Mouse (Mus musculus) embryonic facial prominence, embryonic 14.5 days (tissue): ENCODE data around the gene Fhl3. TPM values are rescaled to one million over a fixed set of nuclear protein-coding genes. Genes with fewer than 3 reads are reported as not detected.
A peak's percentile ranks its signal among the peaks of the same experiment; 100 is the strongest.

Source experiments
- ATAC-seq: fragments of 200-750 bp; cut with Nextera tagmentation; 2 replicates; pipeline ENCODE4 v1.8.0; 2017; ENCODE audit warnings: low read depth, moderate number of reproducible peaks, moderate TSS enrichment
- DNase-seq: peaks from one replicate; pipeline ENCODE4 v3.0.0-alpha.2; 2015; ENCODE audit warnings: low spot score
- H3K27ac ChIP-seq: fragments of 300-500 bp; sonication (generic); replicated peaks from 2 replicates; pipeline ENCODE4 v1.5.1; 2014; ENCODE audit warnings: low read depth, mild to moderate bottlenecking, low read length, moderate library complexity
- H3K27me3 ChIP-seq: fragments of 300-500 bp; sonication (generic); replicated peaks from 2 replicates; pipeline ENCODE4 v1.6.1; 2014; ENCODE audit warnings: low read length; ENCODE audit not compliant: control insufficient read depth, insufficient read depth
- H3K36me3 ChIP-seq: fragments of 300-500 bp; sonication (generic); 2 replicates; pipeline ENCODE4 v1.6.1; 2014; ENCODE audit warnings: low read length, mixed read lengths; ENCODE audit not compliant: control insufficient read depth, insufficient read depth
- H3K4me1 ChIP-seq: fragments of 300-500 bp; sonication (generic); 2 replicates; pipeline ENCODE4 v1.6.1; 2014; ENCODE audit warnings: antibody characterized with exemption, low read length; ENCODE audit not compliant: control insufficient read depth, insufficient read depth
- H3K4me2 ChIP-seq: fragments of 300-500 bp; sonication (generic); 2 replicates; pipeline ENCODE4 v1.6.1; 2014; ENCODE audit warnings: low read depth, mild to moderate bottlenecking, low read length, moderate library complexity, mixed read lengths
- H3K4me3 ChIP-seq: fragments of 300-500 bp; sonication (generic); 2 replicates; pipeline ENCODE4 v1.5.1; 2014; ENCODE audit warnings: low read depth, mild to moderate bottlenecking, low read length
- H3K9ac ChIP-seq: fragments of 300-500 bp; sonication (generic); 2 replicates; pipeline ENCODE4 v1.6.1; 2014; ENCODE audit warnings: low read depth, mild to moderate bottlenecking, low read length, moderate library complexity, mixed read lengths
- H3K9me3 ChIP-seq: fragments of 300-500 bp; sonication (generic); 2 replicates; pipeline ENCODE4 v1.6.1; 2016; ENCODE audit warnings: low read length; ENCODE audit not compliant: control insufficient read depth
- WGBS: fragments of 180-500 bp; shearing (Covaris S2); extraction: QIAGEN DNeasy Blood & Tissue Kit; methylation state at CpG from one replicate; pipeline ENCODE4 v1.1.7; 2014; 5-methylcytosine and 5-hydroxymethylcytosine counted together
- polyA plus RNA-seq: library from polyadenylated mRNA; unstranded; fragments of >200 nt; fragmentation: Nextera tagmentation; extraction: Ambion mirVana; gene quantifications from 2 replicates; pipeline ENCODE4 v1.2.1, GENCODE M21; 2014

Gene Fhl3
- polyA plus RNA-seq, 1 experiment from 2014 or later = 18.2 TPM

DNA sequence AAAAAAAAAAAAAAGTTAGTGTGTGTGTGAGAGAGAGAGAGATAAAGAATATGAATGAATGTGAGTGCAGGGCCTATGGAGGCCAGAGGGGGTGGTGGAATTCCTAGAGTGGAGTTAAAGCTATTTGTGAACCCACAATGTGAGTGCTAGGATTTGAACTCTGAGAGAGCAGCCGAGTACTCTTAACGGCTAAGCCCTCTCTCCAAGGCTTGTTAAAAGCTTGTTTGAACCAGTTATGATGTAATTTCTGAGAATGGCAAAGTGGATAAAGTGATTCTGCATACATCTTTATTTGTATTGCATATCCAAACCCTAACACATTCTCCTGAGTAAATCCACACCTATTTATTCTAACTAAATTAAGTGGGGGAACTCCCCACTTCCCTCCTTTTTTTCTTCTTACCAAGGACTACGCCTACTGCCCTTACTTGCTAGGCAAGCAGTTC lies 8.1 kb upstream of the Fhl3 start:
- peaks cover 10% of the 10 kb centered on the region; the same call in 1 of the 2 replicates for H3K36me3 ChIP-seq
- 66% methylated on average over 3 of the region's 3 CpGs for WGBS
- H3K4me3 ChIP-seq = peak overlapping the region; percentile 95
- H3K4me1 ChIP-seq = peaks cover 10% of the 10 kb centered on the region
- no peaks in the 10 kb centered on the region for H3K27me3 ChIP-seq
- H3K9me3 ChIP-seq = no peaks in the 10 kb centered on the region
- peak overlapping the region; percentile 91 for H3K9ac ChIP-seq
- DNase-seq (no peak), ATAC-seq (no peak)
- peak overlapping the region; percentile 63 for H3K4me2 ChIP-seq
- H3K27ac ChIP-seq = no peak overlapping the region

DNA sequence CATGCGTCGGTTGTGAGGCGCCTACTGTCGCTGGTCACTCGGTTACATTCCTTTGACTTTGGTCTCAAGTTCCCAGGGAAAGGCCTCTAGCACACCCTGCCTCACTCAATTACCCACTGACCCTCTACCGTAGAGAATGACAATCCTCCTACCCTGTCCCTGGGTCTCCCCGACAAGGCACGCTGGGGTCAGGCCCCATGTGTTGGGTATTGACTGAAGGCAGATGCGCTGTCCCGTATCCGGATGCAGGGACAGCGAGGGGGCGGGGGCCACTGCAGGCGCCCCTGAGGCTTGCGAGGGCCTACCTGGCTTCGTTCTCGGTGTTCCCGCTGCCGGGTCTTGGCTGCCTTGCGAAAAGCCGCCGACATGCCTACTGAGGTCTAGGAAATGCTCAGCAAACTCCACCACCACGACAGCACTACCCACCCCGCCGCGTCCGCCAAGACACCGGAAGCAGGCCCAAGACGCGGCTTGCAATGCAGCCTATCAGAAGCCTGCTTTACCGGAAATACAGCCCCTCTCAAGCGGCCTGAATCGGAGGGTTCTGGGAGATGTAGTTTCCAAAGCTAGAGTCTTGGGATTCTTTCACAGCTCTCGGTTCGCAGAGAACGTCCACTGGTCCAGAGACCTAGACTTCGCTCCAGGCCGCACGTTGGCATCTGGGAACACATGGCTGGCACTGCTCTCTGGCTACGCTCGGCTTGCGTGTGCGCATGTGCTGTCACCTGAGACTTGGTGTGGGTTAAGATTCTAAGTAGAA lies 7.2 kb upstream of the Fhl3 start, which contains the start of gene Utp11:
Gene Utp11, minus strand, starts transcription at position 466 of the 760 bp plus-strand sequence.
- Histone ChIP-seq H3K4me2 (peak within 1 kb of the TSS; percentile 63), H3K4me1 (peaks cover 10% of the 10 kb centered on the region), H3K9me3 (no peaks in the 10 kb centered on the region), H3K27ac (peak within 1 kb of the TSS; percentile 77), H3K27me3 (no peaks in the 10 kb centered on the region), H3K9ac (peak within 1 kb of the TSS; percentile 91), H3K36me3 (peaks cover 10% of the 10 kb centered on the region; the same call in 1 of the 2 replicates), H3K4me3 (peak within 1 kb of the TSS; percentile 95)
- ATAC-seq (peak; percentile 97), DNase-seq (peak; percentile 97)
- WGBS = under 1% methylated on average over 38 of the region's 43 CpGs

DNA sequence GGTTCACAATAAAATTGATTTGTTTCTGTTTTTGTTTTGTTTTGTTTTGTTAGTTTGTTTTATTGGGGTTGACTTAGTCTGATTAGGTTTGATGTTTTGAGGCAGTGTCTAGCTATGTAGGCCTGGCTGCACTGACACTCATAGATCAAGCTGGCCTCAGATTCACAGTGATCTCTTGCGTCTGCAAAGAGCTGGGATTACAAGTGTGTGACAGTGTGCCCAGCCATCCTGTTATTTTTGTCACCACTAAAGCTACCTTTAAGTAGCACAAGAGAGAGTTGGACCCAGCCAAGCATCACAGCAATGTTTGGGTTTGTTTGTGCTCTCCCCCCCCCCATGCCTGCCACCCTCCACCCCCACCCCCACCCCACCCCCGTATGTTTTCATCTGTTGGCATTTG lies 5.9 kb upstream of the Fhl3 start:
- Histone ChIP-seq H3K9ac (no peak overlapping the region), H3K27ac (no peak overlapping the region), H3K4me3 (no peak overlapping the region), H3K36me3 (peaks cover 3% of the 10 kb centered on the region; the same call in 1 of the 2 replicates), H3K27me3 (no peaks in the 10 kb centered on the region), H3K4me1 (peaks cover 10% of the 10 kb centered on the region), H3K9me3 (no peaks in the 10 kb centered on the region), H3K4me2 (no peak overlapping the region)
- ATAC-seq (no peak), DNase-seq (no peak)
- 71% methylated on average over 2 of the region's 2 CpGs for WGBS

DNA sequence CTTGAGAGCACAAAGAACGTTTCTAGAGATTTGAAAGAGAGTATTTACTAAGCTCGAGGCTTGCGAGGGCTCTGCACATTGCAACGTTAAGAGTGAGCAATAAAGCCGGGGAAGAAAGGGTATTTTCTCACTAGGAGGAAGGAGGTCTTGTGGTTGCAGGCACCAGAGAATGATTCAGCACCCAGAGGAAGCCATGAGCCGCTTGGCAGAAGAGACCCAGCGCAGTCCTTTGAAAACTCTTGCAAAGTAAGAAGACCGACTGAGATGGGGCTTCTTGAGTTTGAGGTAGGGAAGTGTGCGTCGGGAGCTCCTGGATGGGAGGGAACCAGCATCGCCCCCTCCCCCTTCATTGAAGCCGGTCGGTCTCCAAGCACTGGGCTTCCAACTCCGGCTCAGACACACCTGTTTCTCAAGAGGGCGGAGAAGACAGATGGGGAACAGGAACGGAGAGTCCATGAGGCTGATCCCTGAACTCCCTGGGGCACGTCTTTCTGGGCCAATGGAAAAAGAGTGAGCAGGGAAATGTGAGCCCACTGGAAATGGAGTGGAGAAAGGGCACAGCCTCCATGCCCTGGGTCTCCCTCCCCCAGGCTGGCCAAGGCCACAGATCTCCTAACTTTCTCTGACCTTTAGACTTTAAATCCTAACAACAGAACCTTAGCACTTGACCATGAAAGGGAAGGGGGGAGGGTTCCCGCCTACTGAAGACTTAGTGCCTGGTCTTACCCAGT lies 4.5 kb upstream of the Fhl3 start:
- Histone ChIP-seq H3K27ac (no peak overlapping the region), H3K4me1 (peaks cover 10% of the 10 kb centered on the region), H3K36me3 (peaks cover 2% of the 10 kb centered on the region; the same call in 1 of the 2 replicates), H3K4me2 (peak overlapping the region; percentile 30), H3K4me3 (no peak overlapping the region), H3K9me3 (no peaks in the 10 kb centered on the region), H3K9ac (no peak overlapping the region), H3K27me3 (no peaks in the 10 kb centered on the region)
- WGBS = 9% methylated on average over 18 of the region's 18 CpGs
- DNase-seq (peak; percentile 50), ATAC-seq (no peak)

DNA sequence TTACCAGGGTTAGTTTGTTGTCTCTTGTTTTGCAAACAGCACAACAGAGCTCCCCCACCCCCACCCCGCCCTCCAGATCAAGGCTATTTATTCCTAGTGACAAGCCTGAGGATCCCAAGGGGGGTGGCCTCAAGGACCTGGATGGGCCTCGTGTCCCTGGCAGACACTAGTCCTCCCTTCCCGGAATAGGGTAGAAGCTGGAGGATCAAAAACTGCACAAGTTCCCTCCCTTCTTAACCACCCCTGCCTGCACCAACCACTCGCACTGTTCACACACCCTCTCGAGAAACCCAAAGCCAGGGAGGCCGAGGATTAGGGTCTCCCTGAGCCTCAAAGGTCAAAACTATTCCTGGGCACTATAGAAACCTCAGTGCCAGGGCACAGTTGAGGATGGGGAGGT lies 710 bp upstream of the Fhl3 start:
- peaks cover 30% of the 10 kb centered on the region for H3K4me1 ChIP-seq
- no peaks in the 10 kb centered on the region for H3K9me3 ChIP-seq
- H3K4me2 ChIP-seq = peak overlapping the region; percentile 77
- peak overlapping the region; percentile 90 for H3K27ac ChIP-seq
- H3K9ac ChIP-seq = peak overlapping the region; percentile 92
- H3K27me3 ChIP-seq = no peaks in the 10 kb centered on the region
- H3K36me3 ChIP-seq = no peaks in the 10 kb centered on the region; the same call in 1 of the 2 replicates
- H3K4me3 ChIP-seq = peak overlapping the region; percentile 81
- no peak for ATAC-seq
- DNase-seq = no peak
- 9% methylated on average over 6 of the region's 6 CpGs for WGBS

DNA sequence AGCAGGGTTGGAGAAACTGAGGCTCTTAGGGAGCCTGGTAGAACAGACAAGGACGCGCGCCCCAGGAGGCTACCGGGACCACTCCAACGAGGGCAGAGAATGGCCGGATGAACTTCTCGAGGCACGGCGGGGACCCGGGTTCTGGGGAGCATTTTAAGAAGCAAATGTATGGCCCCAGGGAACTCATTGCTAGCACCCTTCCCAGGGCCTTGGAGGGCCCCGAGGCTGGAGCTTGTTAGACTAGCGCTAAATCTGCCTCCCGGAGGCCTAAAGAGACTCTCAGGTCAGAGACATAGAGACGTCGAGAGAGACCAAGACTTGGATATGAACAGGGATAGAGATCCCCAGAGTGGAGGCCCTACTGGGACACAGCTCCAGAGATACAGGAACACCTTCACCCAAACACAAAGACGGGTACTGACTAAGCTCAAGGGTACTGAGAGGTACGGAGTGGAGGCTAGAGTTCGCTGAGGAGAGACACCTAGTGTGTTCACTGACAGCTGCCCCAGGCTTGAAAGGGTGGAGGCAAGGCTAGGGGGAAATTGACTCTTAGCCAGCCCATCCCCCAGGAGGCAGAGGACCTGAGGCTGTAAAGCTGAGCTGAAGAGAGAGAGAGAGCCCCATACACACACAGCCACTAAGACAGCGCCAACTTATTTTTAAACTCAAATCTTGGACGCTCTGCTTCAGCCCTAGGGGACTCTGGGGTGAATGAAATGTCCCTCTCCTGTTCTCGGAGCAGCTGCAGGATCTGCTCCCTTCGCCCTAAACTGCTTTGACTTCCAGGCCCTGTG lies 748 bp downstream of the Fhl3 start:
- peak; percentile 77 for DNase-seq
- H3K27me3 ChIP-seq = no peaks in the 10 kb centered on the region
- H3K36me3 ChIP-seq = peaks cover 10% of the 10 kb centered on the region
- peak overlapping the region; percentile 81 for H3K4me3 ChIP-seq
- peak overlapping the region; percentile 92 for H3K9ac ChIP-seq
- 3% methylated on average over 22 of the region's 22 CpGs for WGBS
- peak overlapping the region; percentile 77 for H3K4me2 ChIP-seq
- H3K27ac ChIP-seq = peak overlapping the region; percentile 90
- H3K9me3 ChIP-seq = no peaks in the 10 kb centered on the region
- peak; percentile 35 for ATAC-seq
- peaks cover 36% of the 10 kb centered on the region for H3K4me1 ChIP-seq

DNA sequence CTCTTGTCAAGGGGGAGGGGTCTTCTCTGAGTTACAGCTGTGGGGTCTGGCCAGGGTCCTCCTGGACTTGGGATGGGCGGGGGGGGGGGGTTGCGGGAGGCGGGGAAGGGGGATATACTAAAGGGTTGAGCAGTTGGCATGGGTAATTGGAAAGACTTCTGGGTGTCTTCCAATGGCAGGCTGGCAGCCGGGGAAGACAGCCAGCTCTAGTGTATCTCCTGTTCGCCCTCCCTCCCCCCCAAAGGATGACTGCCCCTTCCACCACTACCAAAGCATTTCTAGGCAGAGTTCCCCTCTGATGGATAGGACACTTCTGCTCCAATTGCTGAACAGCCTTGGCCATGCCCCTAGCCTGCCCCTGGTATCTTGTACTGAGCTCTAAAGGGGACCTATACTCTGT lies 1.4 kb downstream of the Fhl3 start:
- DNase-seq (no peak), ATAC-seq (no peak)
- Histone ChIP-seq H3K27ac (peak overlapping the region; percentile 90), H3K4me1 (peaks cover 36% of the 10 kb centered on the region), H3K4me2 (peak overlapping the region; percentile 77), H3K27me3 (no peaks in the 10 kb centered on the region), H3K9me3 (no peaks in the 10 kb centered on the region), H3K36me3 (peaks cover 17% of the 10 kb centered on the region), H3K9ac (peak overlapping the region; percentile 92), H3K4me3 (peak overlapping the region; percentile 81)
- 0% methylated on average over 2 of the region's 5 CpGs for WGBS

DNA sequence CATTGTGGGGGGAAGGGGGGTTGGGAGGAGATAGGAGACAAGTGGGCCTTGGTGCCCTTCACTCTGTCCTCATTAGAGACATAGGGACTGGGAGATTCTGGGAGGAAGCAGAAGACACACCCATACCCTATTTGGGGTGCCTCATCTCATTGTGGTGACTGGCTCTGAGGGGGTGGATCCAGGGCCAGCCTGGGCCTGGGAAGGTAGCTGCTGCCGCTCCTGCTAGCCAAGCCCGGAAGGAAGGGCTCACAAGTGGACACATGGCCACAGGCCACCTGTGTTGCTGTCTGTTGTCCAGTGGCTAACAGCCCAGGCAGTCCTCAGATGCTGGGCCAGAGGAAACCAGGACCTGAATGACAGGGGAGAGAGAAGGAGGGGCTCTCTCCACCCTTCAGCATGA lies 2.9 kb downstream of the Fhl3 start:
- H3K4me1 ChIP-seq = peaks cover 41% of the 10 kb centered on the region
- no peaks in the 10 kb centered on the region for H3K9me3 ChIP-seq
- no peak for DNase-seq
- H3K4me3 ChIP-seq = peak overlapping the region; percentile 20; the same call in 1 of the 2 replicates
- no peaks in the 10 kb centered on the region for H3K27me3 ChIP-seq
- no peak for ATAC-seq
- 20% methylated on average over 2 of the region's 2 CpGs for WGBS
- H3K9ac ChIP-seq = peak overlapping the region; percentile 56
- H3K27ac ChIP-seq = peak overlapping the region; percentile 90
- H3K36me3 ChIP-seq = peaks cover 28% of the 10 kb centered on the region
- H3K4me2 ChIP-seq = peak overlapping the region; percentile 77
